Mouse (Mus musculus): ENCODE measurements at regions not wholly inside any gene's neighbourhood (a gene's known extent, or its start where the extent isn't known, plus 50 kb on each side); places are given as distances from the start of the nearest gene placed in this dataset.

GRCm38 (mm10) chr4:89000855-89001254 is 120.9 kb upstream of the Ifne start:
- DNase-seq, result no peak

- DNase-seq, result no peak
These were observed 120.2 kb upstream of the Ifne start for GRCm38 (mm10) chr4:89000200-89000599.

GRCm38 (mm10) chr4:88998286-88998685 is 118.3 kb upstream of the Ifne start:
- no peak for DNase-seq

GRCm38 (mm10) chr4:88995129-88995919 is 115.3 kb upstream of the Ifne start:
- DNase-seq, result no peak

GRCm38 (mm10) chr4:88994486-88994885 is 114.5 kb upstream of the Ifne start:
- no peak for DNase-seq

- no peak for DNase-seq
These were observed 112.5 kb upstream of the Ifne start for GRCm38 (mm10) chr4:88992498-88992897.

- DNase-seq, result no peak
These were observed 108.4 kb upstream of the Ifne start for GRCm38 (mm10) chr4:88988363-88988762.

GRCm38 (mm10) chr4:88987103-88987502 is 107.1 kb upstream of the Ifne start:
- no peak for DNase-seq

- DNase-seq, result no peak
These were observed 102.5 kb upstream of the Ifne start for GRCm38 (mm10) chr4:88982457-88982856.

- no peak for DNase-seq
These were observed 97.3 kb upstream of the Ifne start for GRCm38 (mm10) chr4:88977099-88977888.

- DNase-seq, result no peak
These were observed 94.5 kb upstream of the Ifne start for GRCm38 (mm10) chr4:88974535-88974934.

GRCm38 (mm10) chr4:88969134-88969841 is 89.3 kb upstream of the Ifne start:
- no peak for DNase-seq

GRCm38 (mm10) chr4:88959621-88960020 is 79.6 kb upstream of the Ifne start:
- DNase-seq, result no peak

- no peak for DNase-seq
These were observed 76.6 kb upstream of the Ifne start for GRCm38 (mm10) chr4:88956605-88957004.

- peak in 1 of 2 experiments; percentile 16 for DNase-seq
These were observed 76.2 kb upstream of the Ifne start for GRCm38 (mm10) chr4:88956151-88956550.

- peak in 1 of 2 experiments; percentile 30 for DNase-seq
These were observed 75.6 kb upstream of the Ifne start for GRCm38 (mm10) chr4:88955571-88955970.

- no peak for DNase-seq
These were observed 74.0 kb upstream of the Ifne start for GRCm38 (mm10) chr4:88954045-88954444.

GRCm38 (mm10) chr4:88951034-88951336 is 71.0 kb upstream of the Ifne start:
- no peak for DNase-seq

GRCm38 (mm10) chr4:88950181-88951033 is 70.4 kb upstream of the Ifne start:
- no peak for DNase-seq

GRCm38 (mm10) chr4:88948027-88948859 is 68.2 kb upstream of the Ifne start:
- no peak for DNase-seq

GRCm38 (mm10) chr4:88941955-88942354 is 62.0 kb upstream of the Ifne start:
- DNase-seq, result no peak

- no peak for DNase-seq
These were observed 60.7 kb upstream of the Ifne start for GRCm38 (mm10) chr4:88940670-88941069.
